Mouse (Mus musculus): ENCODE results near the gene Exoc3.

- no peak for TF ChIP-seq CTCF (IDR thresholded peaks at IDR 0.05; ENCODE audit: low read depth)
- TF ChIP-seq EP300 (IDR thresholded peaks at IDR 0.05; ENCODE audit: low read depth): no peak
Observed at GRCm38 (mm10) chr13:74169446-74170164, 38.9 kb downstream of the Exoc3 start.
